Mouse (Mus musculus) kidney, embryonic 16.5 days (tissue): ENCODE results near the gene Chl1. TPM values are rescaled to one million over a fixed set of nuclear protein-coding genes. Genes with fewer than 3 reads are reported as not detected.

Source experiments
- ATAC-seq: fragments of 200-750 bp; cut with Nextera tagmentation; 2 replicates; pipeline ENCODE4 v1.8.0; 2017; ENCODE audit warnings: moderate TSS enrichment; ENCODE audit not compliant: low FRiP score, low TSS enrichment
- H3K27ac ChIP-seq: fragments of 300-500 bp; sonication (generic); 2 replicates; pipeline ENCODE4 v1.5.1; 2014; ENCODE audit warnings: low read length
- H3K27me3 ChIP-seq: fragments of 300-500 bp; sonication (generic); 2 replicates; pipeline ENCODE4 v1.6.1; 2014; ENCODE audit warnings: low read length, control low read depth, mixed read lengths; ENCODE audit not compliant: insufficient read depth
- H3K36me3 ChIP-seq: fragments of 300-500 bp; sonication (generic); 2 replicates; pipeline ENCODE4 v1.6.1; 2014; ENCODE audit warnings: low read length, control low read depth, mixed read lengths; ENCODE audit not compliant: insufficient read depth
- H3K4me1 ChIP-seq: fragments of 300-500 bp; sonication (generic); 2 replicates; pipeline ENCODE4 v1.6.1; 2014; ENCODE audit warnings: low read length, control low read depth, mixed read lengths; ENCODE audit not compliant: insufficient read depth
- H3K4me2 ChIP-seq: fragments of 300-500 bp; sonication (generic); replicated peaks from 2 replicates; pipeline ENCODE4 v1.6.1; 2014; ENCODE audit warnings: low read depth, low read length
- H3K4me3 ChIP-seq: fragments of 300-500 bp; sonication (generic); 2 replicates; pipeline ENCODE4 v1.5.1; 2014; ENCODE audit warnings: mild to moderate bottlenecking, low read length
- H3K9ac ChIP-seq: fragments of 300-500 bp; sonication (generic); replicated peaks from 2 replicates; pipeline ENCODE4 v1.6.1; 2014; ENCODE audit warnings: low read length
- H3K9me3 ChIP-seq: fragments of 300-500 bp; sonication (generic); 2 replicates; pipeline ENCODE4 v1.6.1; 2016; ENCODE audit warnings: low read length, control low read depth
- WGBS: fragments of 180-500 bp; shearing (Covaris S2); extraction: QIAGEN DNeasy Blood & Tissue Kit; methylation state at CpG from one replicate; pipeline ENCODE4 v1.1.7; 2014; 5-methylcytosine and 5-hydroxymethylcytosine counted together
- polyA plus RNA-seq: library from polyadenylated mRNA; unstranded; fragments of >200 nt; fragmentation: Nextera tagmentation; extraction: Ambion mirVana; gene quantifications from 2 replicates; pipeline ENCODE4 v1.2.1, GENCODE M21; 2015

The Chl1 gene
- polyA plus RNA-seq, 1 experiment from 2014 or later, result 0.22 TPM

GRCm38 (mm10) chr6:103534027-103534426 lies 23.6 kb downstream of the Chl1 start:
- no peak for ATAC-seq
- Histone ChIP-seq H3K9ac (no peak overlapping the region), H3K9me3 (no peaks in the 10 kb centered on the region), H3K4me1 (no peaks in the 10 kb centered on the region), H3K27me3 (no peaks in the 10 kb centered on the region), H3K36me3 (no peaks in the 10 kb centered on the region), H3K4me2 (no peak overlapping the region), H3K27ac (no peak overlapping the region), H3K4me3 (no peak overlapping the region)
- 83% methylated on average over 2 of the region's 2 CpGs for WGBS

GRCm38 (mm10) chr6:103542576-103542975 lies 32.2 kb downstream of the Chl1 start:
- no peak overlapping the region for H3K27ac ChIP-seq
- no peaks in the 10 kb centered on the region for H3K36me3 ChIP-seq
- no peak overlapping the region for H3K4me2 ChIP-seq
- H3K9ac ChIP-seq, result no peak overlapping the region
- H3K27me3 ChIP-seq, result no peaks in the 10 kb centered on the region
- H3K4me1 ChIP-seq, result no peaks in the 10 kb centered on the region
- no peak overlapping the region for H3K4me3 ChIP-seq
- WGBS, result 72% methylated on average over 2 of the region's 2 CpGs
- no peaks in the 10 kb centered on the region for H3K9me3 ChIP-seq
- ATAC-seq, result no peak

- Histone ChIP-seq H3K27me3 (no peaks in the 10 kb centered on the region), H3K4me1 (no peaks in the 10 kb centered on the region)
- 57% methylated on average over 1 of the region's 1 CpGs for WGBS
Measured at GRCm38 (mm10) chr6:103543753-103544152, 33.4 kb downstream of the Chl1 start.

GRCm38 (mm10) chr6:103546314-103546713 lies 35.9 kb downstream of the Chl1 start:
- 65% methylated on average over 3 of the region's 3 CpGs for WGBS
- H3K4me1 ChIP-seq, result no peaks in the 10 kb centered on the region
- H3K9me3 ChIP-seq, result no peaks in the 10 kb centered on the region
- H3K9ac ChIP-seq, result no peak overlapping the region
- no peak overlapping the region for H3K27ac ChIP-seq
- H3K27me3 ChIP-seq, result no peaks in the 10 kb centered on the region
- no peak for ATAC-seq
- H3K4me2 ChIP-seq, result no peak overlapping the region
- H3K4me3 ChIP-seq, result no peak overlapping the region
- H3K36me3 ChIP-seq, result no peaks in the 10 kb centered on the region

More at GRCm38 (mm10) chr6:103543753-103544152, 33.4 kb downstream of the Chl1 start:
- Histone ChIP-seq H3K9ac (no peak overlapping the region), H3K4me3 (no peak overlapping the region), H3K9me3 (no peaks in the 10 kb centered on the region), H3K4me2 (no peak overlapping the region), H3K27ac (no peak overlapping the region), H3K36me3 (no peaks in the 10 kb centered on the region)
- ATAC-seq, result no peak

- no peak overlapping the region for H3K4me3 ChIP-seq
- H3K36me3 ChIP-seq, result no peaks in the 10 kb centered on the region
- H3K4me2 ChIP-seq, result no peak overlapping the region
- H3K27me3 ChIP-seq, result no peaks in the 10 kb centered on the region
- no peaks in the 10 kb centered on the region for H3K4me1 ChIP-seq
- no peaks in the 10 kb centered on the region for H3K9me3 ChIP-seq
- H3K27ac ChIP-seq, result no peak overlapping the region
- ATAC-seq, result no peak
- no peak overlapping the region for H3K9ac ChIP-seq
- WGBS, result 83% methylated on average over 4 of the region's 4 CpGs
Measured at GRCm38 (mm10) chr6:103549929-103550328, 39.5 kb downstream of the Chl1 start.

- H3K27ac ChIP-seq, result no peak overlapping the region
- H3K4me2 ChIP-seq, result no peak overlapping the region
- no peak overlapping the region for H3K9ac ChIP-seq
- no peaks in the 10 kb centered on the region for H3K9me3 ChIP-seq
- H3K27me3 ChIP-seq, result no peaks in the 10 kb centered on the region
- no peak for ATAC-seq
- H3K36me3 ChIP-seq, result no peaks in the 10 kb centered on the region
- no peak overlapping the region for H3K4me3 ChIP-seq
- no peaks in the 10 kb centered on the region for H3K4me1 ChIP-seq
- WGBS, result 72% methylated on average over 5 of the region's 5 CpGs
Measured at GRCm38 (mm10) chr6:103558037-103558893, 47.9 kb downstream of the Chl1 start.

- Histone ChIP-seq H3K36me3 (no peaks in the 10 kb centered on the region), H3K4me1 (no peaks in the 10 kb centered on the region), H3K4me3 (no peak overlapping the region), H3K9ac (no peak overlapping the region), H3K27me3 (no peaks in the 10 kb centered on the region), H3K27ac (no peak overlapping the region), H3K4me2 (no peak overlapping the region), H3K9me3 (no peaks in the 10 kb centered on the region)
- 51% methylated on average over 3 of the region's 3 CpGs for WGBS
- no peak for ATAC-seq
Measured at GRCm38 (mm10) chr6:103558894-103559225, 48.5 kb downstream of the Chl1 start.

- Histone ChIP-seq H3K4me3 (no peak overlapping the region), H3K27ac (no peak overlapping the region), H3K27me3 (no peaks in the 10 kb centered on the region), H3K9ac (no peak overlapping the region), H3K9me3 (no peaks in the 10 kb centered on the region), H3K4me2 (no peak overlapping the region), H3K36me3 (no peaks in the 10 kb centered on the region), H3K4me1 (no peaks in the 10 kb centered on the region)
- WGBS, result 80% methylated on average over 2 of the region's 2 CpGs
- ATAC-seq, result no peak
Measured at GRCm38 (mm10) chr6:103559344-103559743, 49.0 kb downstream of the Chl1 start.

GRCm38 (mm10) chr6:103564811-103565210 lies 54.4 kb downstream of the Chl1 start:
- no peaks in the 10 kb centered on the region for H3K27me3 ChIP-seq
- H3K27ac ChIP-seq, result no peak overlapping the region
- WGBS, result 37% methylated on average over 6 of the region's 6 CpGs
- H3K4me1 ChIP-seq, result no peaks in the 10 kb centered on the region
- H3K4me2 ChIP-seq, result no peak overlapping the region
- H3K9me3 ChIP-seq, result no peaks in the 10 kb centered on the region
- no peaks in the 10 kb centered on the region for H3K36me3 ChIP-seq
- ATAC-seq, result no peak
- H3K4me3 ChIP-seq, result no peak overlapping the region
- no peak overlapping the region for H3K9ac ChIP-seq

GRCm38 (mm10) chr6:103567247-103567646 lies 56.9 kb downstream of the Chl1 start:
- Histone ChIP-seq H3K9ac (no peak overlapping the region), H3K4me2 (no peak overlapping the region), H3K9me3 (no peaks in the 10 kb centered on the region), H3K27me3 (no peaks in the 10 kb centered on the region), H3K4me3 (no peak overlapping the region), H3K36me3 (no peaks in the 10 kb centered on the region), H3K4me1 (no peaks in the 10 kb centered on the region), H3K27ac (no peak overlapping the region)
- WGBS, result 61% methylated on average over 2 of the region's 2 CpGs
- ATAC-seq, result no peak
